Mouse (Mus musculus): Measurements from ENCODE around the gene Rab15.

DNA sequence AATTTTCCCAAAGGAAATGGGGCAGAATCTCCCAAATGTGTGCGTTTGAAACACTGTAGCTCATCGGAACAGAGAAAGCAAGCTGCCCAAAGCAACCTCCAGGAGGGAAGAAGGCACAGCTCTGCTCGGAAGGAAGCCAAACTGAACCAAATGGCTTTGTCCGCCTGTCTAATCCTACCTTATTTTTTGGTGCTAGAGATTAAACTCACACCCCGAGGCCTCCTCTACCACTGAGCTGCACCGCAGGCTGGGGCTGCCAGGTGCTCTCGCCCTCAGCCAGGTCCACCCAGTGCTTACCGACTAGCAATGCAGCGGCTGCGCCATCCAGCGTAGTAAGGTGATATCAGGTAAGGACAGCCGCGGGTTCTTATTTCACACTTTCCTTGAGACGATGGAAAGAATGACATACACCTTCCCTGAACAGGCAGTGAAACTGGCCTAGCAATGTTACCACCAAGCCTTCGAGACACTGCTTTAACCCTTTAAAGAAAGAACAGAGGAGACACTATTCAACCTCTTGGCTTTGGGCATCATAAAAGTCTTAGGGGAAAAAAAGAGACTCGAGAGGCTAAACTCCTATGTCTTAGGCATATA lies 71.7 kb downstream of the Rab15 start:
- TF ChIP-seq MYOG (IDR thresholded peaks at IDR 0.05; ENCODE audit: control insufficient read depth, extremely low read depth, insufficient read length): no peak
- no peak for TF ChIP-seq MAX (IDR thresholded peaks at IDR 0.05)
